Mouse (Mus musculus) ES-E14 (cell line): Measurements from ENCODE around the gene Sulf2.

Experiments used
- MAFK ChIP-seq: IDR thresholded peaks from 2 replicates; pipeline ENCODE4 v1.6.1; 2014; ENCODE audit warnings: mild to moderate bottlenecking, low read depth, low read length, inconsistent platforms; ENCODE audit not compliant: insufficient read depth
- ZNF384 ChIP-seq: IDR thresholded peaks from 2 replicates; pipeline ENCODE4 v1.6.1; 2012; ENCODE audit warnings: low read depth, low read length, inconsistent platforms

GRCm38 (mm10) chr2:166141910-166142309 lies 13.6 kb downstream of the Sulf2 start:
- TF ChIP-seq ZNF384 (no peak), MAFK (no peak)
